Mouse (Mus musculus) natural killer cell, adult 2 months (primary cell): ENCODE measurements around the gene Scaf11.

Source experiments
- DNase-seq, 2 experiments: peaks; one replicate each; pipeline ENCODE4 v3.0.0; 2022; ENCODE audit warnings: low spot score in 2 of 2

The Scaf11 gene

GRCm38 (mm10) chr15:96396641-96397344, 63.9 kb downstream of the Scaf11 start:
- DNase-seq: no peak

- no peak for DNase-seq
These were observed 65.6 kb downstream of the Scaf11 start for GRCm38 (mm10) chr15:96395071-96395470.

GRCm38 (mm10) chr15:96392878-96393277, 67.8 kb downstream of the Scaf11 start:
- DNase-seq: no peak

GRCm38 (mm10) chr15:96388565-96388964, 72.1 kb downstream of the Scaf11 start:
- no peak for DNase-seq

GRCm38 (mm10) chr15:96382223-96382622, 78.4 kb downstream of the Scaf11 start:
- DNase-seq: no peak

GRCm38 (mm10) chr15:96377701-96378100, 82.9 kb downstream of the Scaf11 start:
- peak in 1 of 2 experiments; percentile 6 for DNase-seq

GRCm38 (mm10) chr15:96377263-96377662, 83.4 kb downstream of the Scaf11 start:
- peak; percentile 68 to 86 for DNase-seq

- DNase-seq: no peak
These were observed 84.4 kb downstream of the Scaf11 start for GRCm38 (mm10) chr15:96376214-96376613.

GRCm38 (mm10) chr15:96373161-96373560, 87.5 kb downstream of the Scaf11 start:
- DNase-seq: no peak

- DNase-seq: no peak
These were observed 88.0 kb downstream of the Scaf11 start for GRCm38 (mm10) chr15:96372628-96373027.

GRCm38 (mm10) chr15:96371311-96371710, 89.3 kb downstream of the Scaf11 start:
- DNase-seq: no peak

- no peak for DNase-seq
These were observed 94.3 kb downstream of the Scaf11 start for GRCm38 (mm10) chr15:96366176-96366963.

GRCm38 (mm10) chr15:96365351-96365750, 95.3 kb downstream of the Scaf11 start:
- no peak for DNase-seq
